Mouse (Mus musculus) B cell, adult 67 days (primary cell): ENCODE measurements around the gene Eddm3b. TPM values are rescaled to one million over a fixed set of nuclear protein-coding genes. Genes with fewer than 3 reads are reported as not detected.

Experiments
- total RNA-seq, 2 experiments: library from RNA; stranded (reverse); gene quantifications; 4 replicates each; pipeline ENCODE4 v1.2.4; 2023

Gene Eddm3b
- total RNA-seq, result not detected

GRCm38 (mm10) chr14:51113916-51114560 is at the start of gene Eddm3b:
Gene Eddm3b (plus strand): TSS chr14:51114426.

GRCm38 (mm10) chr14:51074335-51074734 is 39.9 kb upstream of the Eddm3b start, which contains the start of gene Olfr750:
Gene Olfr750 (minus strand): TSS chr14:51074435.

DNA sequence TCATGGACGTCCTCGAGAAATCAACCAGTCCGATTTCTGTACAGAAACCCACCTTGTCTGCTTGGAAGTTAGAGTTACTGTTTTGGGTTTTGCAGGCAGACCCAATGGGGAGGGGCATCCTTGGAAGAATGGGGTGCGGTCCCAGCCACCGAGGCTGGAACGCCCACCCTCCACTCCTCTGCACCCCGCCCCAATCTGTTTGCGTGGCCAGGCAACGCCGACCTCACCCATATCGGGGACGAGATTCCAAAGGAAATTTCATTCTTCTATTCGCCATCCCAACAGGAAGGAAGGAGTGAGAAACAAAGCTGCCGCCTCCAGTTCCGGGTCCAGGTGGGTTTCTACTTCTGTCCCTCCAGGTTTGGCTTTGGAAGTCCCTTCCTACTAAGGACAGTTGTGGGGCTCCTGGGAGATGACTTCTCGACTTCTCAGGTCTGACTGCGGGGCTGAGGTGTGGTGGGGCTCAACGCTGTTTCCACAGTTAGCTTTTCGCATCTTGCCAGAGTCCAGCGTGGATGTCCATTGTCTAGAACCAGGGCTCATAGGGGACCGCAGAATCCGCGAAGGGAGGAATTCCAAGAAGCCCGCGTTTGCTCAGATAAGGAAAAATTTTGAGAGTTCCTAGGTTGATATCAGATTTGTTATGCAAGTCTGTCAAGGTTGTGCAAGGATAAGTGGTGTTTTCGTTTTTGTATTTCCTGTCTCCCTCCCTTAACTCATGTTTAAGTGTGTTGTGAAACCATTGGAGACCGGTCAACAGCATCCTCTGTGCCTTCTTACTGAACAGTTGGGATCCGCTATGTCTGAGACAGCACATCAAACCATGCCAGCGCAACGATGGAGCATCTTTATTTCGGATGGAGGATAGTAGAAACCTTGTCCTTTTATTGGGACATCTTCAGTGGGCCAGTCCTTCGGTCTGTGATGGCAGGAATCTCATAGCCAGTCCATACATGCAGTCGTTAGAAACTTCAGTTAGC is 23.0 kb upstream of the Eddm3b start, which contains the start of the genes Rnase4 and Ang:
Gene Rnase4 (plus strand): TSS at position 157 of the 980 bp plus-strand sequence.
Gene Ang (plus strand): TSS at position 230 of the 980 bp plus-strand sequence.

GRCm38 (mm10) chr14:51146685-51147084 is 32.5 kb downstream of the Eddm3b start, which contains the start of gene Rnase1:
Gene Rnase1 (minus strand): TSS chr14:51146785.

GRCm38 (mm10) chr14:51161976-51162375 is 47.8 kb downstream of the Eddm3b start, which contains the start of gene Rnase2b:
Gene Rnase2b (plus strand): TSS chr14:51162260.

Other genes with a start within 250 kb of the Eddm3b start
- 10 to 100 TPM; 51.1 to 62.5 TPM for gene Tep1, start 243.9 kb upstream of the Eddm3b start, total RNA-seq
- not detected for gene Klhl33, start 216.9 kb upstream of the Eddm3b start, total RNA-seq
- gene Osgep, start 189.5 kb upstream of the Eddm3b start, total RNA-seq, result 10 to 100 TPM; 49.9 to 57.8 TPM
- gene Apex1, start 189.5 kb upstream of the Eddm3b start, total RNA-seq, result 10 to 100 TPM; 45.1 to 50.3 TPM
- gene Pip4p1, start 183.6 kb upstream of the Eddm3b start, total RNA-seq, result 100 to 1,000 TPM; 183 to 202 TPM
- gene Pnp, start 183.3 kb upstream of the Eddm3b start, total RNA-seq, result 10 to 100 TPM; 29.7 to 39.1 TPM
- gene Gm49342, start 169.9 kb upstream of the Eddm3b start, total RNA-seq, result 10 to 100 TPM; 25.6 to 26.2 TPM
- 1 to 10 TPM; 1.2 to 1.9 TPM for gene Pnp2, start 158.4 kb upstream of the Eddm3b start, total RNA-seq
- gene Rnase10, start 106.7 kb upstream of the Eddm3b start, total RNA-seq, result not detected
- gene Rnase9, start 72.6 kb upstream of the Eddm3b start, total RNA-seq, result not detected
- gene Rnase11, start 64.3 kb upstream of the Eddm3b start, total RNA-seq, result not detected
- 1 to 10 TPM; 1.5 to 1.8 TPM for gene Rnase12, start 56.8 kb upstream of the Eddm3b start, total RNA-seq
- gene Olfr750, start 40.0 kb upstream of the Eddm3b start, total RNA-seq, result not detected
- under 1 TPM; 0.49 to 0.65 TPM for gene Rnase4, start 23.3 kb upstream of the Eddm3b start, total RNA-seq
- gene Ang, start 23.3 kb upstream of the Eddm3b start, total RNA-seq, result under 1 TPM in 1 of 2 experiments, not detected in 1; 0.83 TPM
- gene Rnase6, start 9.5 kb downstream of the Eddm3b start, total RNA-seq, result 100 to 1,000 TPM; 134 to 155 TPM
- not detected for gene Rnase1, start 32.4 kb downstream of the Eddm3b start, total RNA-seq
- gene Rnase2b, start 47.8 kb downstream of the Eddm3b start, total RNA-seq, result not detected
- gene Ang2, start 84.7 kb downstream of the Eddm3b start, total RNA-seq, result not detected
- not detected for gene Ear14, start 89.0 kb downstream of the Eddm3b start, total RNA-seq
- not detected for gene Rnase2a, start 141.7 kb downstream of the Eddm3b start, total RNA-seq
- not detected for gene Gm7247, start 247.3 kb downstream of the Eddm3b start, total RNA-seq